Mouse (Mus musculus) E14TG2a.4 (cell line): ENCODE data around the gene Cnfn.

Experiments
- CTCF ChIP-seq: conservative IDR thresholded peaks from 2 replicates; pipeline ENCODE4 v1.5.1; 2014; ENCODE audit warnings: low read length
- NANOG ChIP-seq: IDR thresholded peaks from 2 replicates; pipeline ENCODE4 v1.6.1; 2014; ENCODE audit warnings: borderline replicate concordance, low read length, mixed read lengths

GRCm38 (mm10) chr7:25372441-25372840, 2.9 kb upstream of the Cnfn start:
- no peak for TF ChIP-seq CTCF
- TF ChIP-seq NANOG = no peak
